Mouse (Mus musculus) fibroblast of lung, adult 2 months (primary cell): ENCODE data around the gene Nms.

ENCODE experiments used
- DNase-seq: peaks from one replicate; pipeline ENCODE4 v3.0.0-alpha.2; 2011; ENCODE audit warnings: low read depth

The Nms gene

GRCm38 (mm10) chr1:38938849-38939248, at the start of gene Nms:
TSS of gene Nms (plus strand) at chr1:38939149.
- no peak for DNase-seq

- no peak for DNase-seq
Measured at GRCm38 (mm10) chr1:38891444-38891843, 47.5 kb upstream of the Nms start.

GRCm38 (mm10) chr1:38893081-38893480, 45.9 kb upstream of the Nms start:
- no peak for DNase-seq

GRCm38 (mm10) chr1:38897431-38898248, 41.3 kb upstream of the Nms start, which contains the start of gene Chst10:
TSS of gene Chst10 (minus strand) at chr1:38898161.
- DNase-seq = no peak

GRCm38 (mm10) chr1:38902571-38902970, 36.4 kb upstream of the Nms start:
- no peak for DNase-seq

- no peak for DNase-seq
Measured at GRCm38 (mm10) chr1:38903985-38904384, 35.0 kb upstream of the Nms start.

GRCm38 (mm10) chr1:38928996-38929395, 10.0 kb upstream of the Nms start:
- DNase-seq = no peak

- DNase-seq = no peak
Measured at GRCm38 (mm10) chr1:38929468-38929867, 9.5 kb upstream of the Nms start.

GRCm38 (mm10) chr1:38930767-38931166, 8.2 kb upstream of the Nms start:
- DNase-seq = no peak

- no peak for DNase-seq
Measured at GRCm38 (mm10) chr1:38934668-38935067, 4.3 kb upstream of the Nms start.

GRCm38 (mm10) chr1:38936780-38937179, 2.2 kb upstream of the Nms start:
- DNase-seq = peak; percentile 3

GRCm38 (mm10) chr1:38939608-38940007, 659 bp downstream of the Nms start:
- DNase-seq = no peak

GRCm38 (mm10) chr1:38956457-38956856, 17.5 kb downstream of the Nms start:
- DNase-seq = no peak

- DNase-seq = no peak
Measured at GRCm38 (mm10) chr1:38969116-38969515, 30.2 kb downstream of the Nms start.

GRCm38 (mm10) chr1:38971712-38972111, 32.8 kb downstream of the Nms start:
- no peak for DNase-seq

GRCm38 (mm10) chr1:38972986-38973592, 34.1 kb downstream of the Nms start:
- no peak for DNase-seq

- DNase-seq = no peak
Measured at GRCm38 (mm10) chr1:38979953-38980352, 41.0 kb downstream of the Nms start.

GRCm38 (mm10) chr1:38983870-38984269, 44.9 kb downstream of the Nms start:
- no peak for DNase-seq

GRCm38 (mm10) chr1:38985308-38985707, 46.4 kb downstream of the Nms start, which contains the start of gene Pdcl3:
TSS of gene Pdcl3 (plus strand) at chr1:38985608.
- no peak for DNase-seq

- peak; percentile 90 for DNase-seq
Measured at GRCm38 (mm10) chr1:38987080-38987864, 48.3 kb downstream of the Nms start.

GRCm38 (mm10) chr1:38987865-38988211, 48.9 kb downstream of the Nms start:
- no peak for DNase-seq

GRCm38 (mm10) chr1:38988357-38988756, 49.4 kb downstream of the Nms start:
- DNase-seq = no peak

GRCm38 (mm10) chr1:38992365-38992764, 53.4 kb downstream of the Nms start:
- no peak for DNase-seq
